Mouse (Mus musculus) embryonic facial prominence, embryonic 10.5 days (tissue): Measurements from ENCODE around the gene Vmn1r128. TPM values are rescaled to one million over a fixed set of nuclear protein-coding genes. Genes with fewer than 3 reads are reported as not detected.
"Not testable (repeated sequence)": the region's sequence is repeated elsewhere in the genome, so short reads cannot be mapped to it uniquely, and the experiment has no call there.

Experiments used
- DNase-seq: peaks from one replicate; pipeline ENCODE4 v3.0.0-alpha.2; 2017; ENCODE audit warnings: low spot score
- H3K27ac ChIP-seq: fragments of 300-500 bp; sonication (generic); replicated peaks from 2 replicates; pipeline ENCODE4 v1.5.1; 2016; ENCODE audit warnings: mild to moderate bottlenecking
- H3K27me3 ChIP-seq: fragments of 300-500 bp; sonication (generic); replicated peaks from 2 replicates; pipeline ENCODE4 v1.6.1; 2016; ENCODE audit warnings: low read depth, mild to moderate bottlenecking; ENCODE audit not compliant: poor library complexity, severe bottlenecking
- H3K36me3 ChIP-seq: fragments of 300-500 bp; sonication (generic); replicated peaks from 2 replicates; pipeline ENCODE4 v1.6.1; 2016; ENCODE audit warnings: mild to moderate bottlenecking, moderate library complexity
- H3K4me1 ChIP-seq: fragments of 300-500 bp; sonication (generic); 2 replicates; pipeline ENCODE4 v1.6.1; 2016
- H3K4me3 ChIP-seq: fragments of 300-500 bp; sonication (generic); 2 replicates; pipeline ENCODE4 v1.5.1; 2016; ENCODE audit warnings: mild to moderate bottlenecking, moderate library complexity
- H3K9me3 ChIP-seq: fragments of 300-500 bp; sonication (generic); 2 replicates; pipeline ENCODE4 v1.6.1; 2016; ENCODE audit warnings: mild to moderate bottlenecking
- WGBS: fragments of 180-500 bp; shearing (Covaris S2); methylation state at CpG from one replicate; pipeline ENCODE4 v1.1.7; 2016; 5-methylcytosine and 5-hydroxymethylcytosine counted together
- polyA plus RNA-seq: library from polyadenylated mRNA; unstranded; fragments of >200 nt; fragmentation: Nextera tagmentation; extraction: Ambion mirVana; gene quantifications from 2 replicates; pipeline ENCODE4 v1.2.1, GENCODE M21; 2016

The Vmn1r128 gene
- polyA plus RNA-seq, result not detected in 2 replicates

DNA sequence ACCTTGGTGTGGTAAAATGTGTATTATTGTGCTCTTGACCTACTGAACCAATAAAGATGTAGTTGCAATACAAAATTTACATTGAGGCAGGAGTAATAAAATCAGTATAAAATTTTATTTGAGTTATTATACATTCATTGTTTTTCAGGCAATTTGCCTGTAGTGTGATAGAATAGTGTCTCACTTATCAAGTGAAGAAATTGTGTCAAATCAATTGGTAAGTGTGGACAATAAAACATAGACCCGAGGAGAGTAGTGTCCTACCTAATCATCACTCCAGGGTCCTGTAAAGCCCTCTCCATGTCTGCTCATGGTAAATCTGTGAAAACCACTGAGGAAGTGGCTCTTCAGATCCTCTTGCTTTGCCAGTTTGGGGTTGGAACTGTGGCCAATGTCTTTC, at the start of gene Vmn1r128:
Gene Vmn1r128, plus strand, starts transcription at position 301 of the 400 bp plus-strand sequence.
- not testable (repeated sequence) for H3K27ac ChIP-seq, H3K36me3 ChIP-seq, DNase-seq, H3K9me3 ChIP-seq, H3K4me1 ChIP-seq, H3K4me3 ChIP-seq, H3K27me3 ChIP-seq
- 73% methylated on average over 1 of the region's 1 CpGs for WGBS

DNA sequence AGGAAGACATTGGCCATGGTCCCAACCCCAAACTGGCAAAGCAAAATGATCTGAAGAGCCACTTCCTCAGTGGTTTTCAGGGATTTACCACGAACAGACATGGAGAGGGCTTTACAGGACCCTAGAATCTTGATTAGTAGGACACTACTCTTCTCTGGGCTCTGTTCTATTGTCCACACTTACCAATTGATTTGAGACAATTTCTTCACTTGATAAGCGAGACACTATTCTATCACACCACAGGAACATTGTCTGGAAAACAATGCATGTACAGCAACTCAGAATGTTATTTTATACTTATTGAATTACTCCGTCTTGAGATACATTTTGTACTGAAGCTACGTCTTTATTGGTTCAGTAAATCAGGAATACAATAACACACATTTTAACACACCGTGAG, 47.8 kb upstream of the Vmn1r128 start, which contains the start of gene Vmn1r126:
Gene Vmn1r126, minus strand, starts transcription at position 101 of the 400 bp plus-strand sequence.
- H3K9me3 ChIP-seq, DNase-seq, H3K4me3 ChIP-seq, H3K36me3 ChIP-seq, H3K27ac ChIP-seq, H3K4me1 ChIP-seq, H3K27me3 ChIP-seq: not testable (repeated sequence)
- WGBS, result no CpG with 5 or more reads among the region's 5 CpGs

DNA sequence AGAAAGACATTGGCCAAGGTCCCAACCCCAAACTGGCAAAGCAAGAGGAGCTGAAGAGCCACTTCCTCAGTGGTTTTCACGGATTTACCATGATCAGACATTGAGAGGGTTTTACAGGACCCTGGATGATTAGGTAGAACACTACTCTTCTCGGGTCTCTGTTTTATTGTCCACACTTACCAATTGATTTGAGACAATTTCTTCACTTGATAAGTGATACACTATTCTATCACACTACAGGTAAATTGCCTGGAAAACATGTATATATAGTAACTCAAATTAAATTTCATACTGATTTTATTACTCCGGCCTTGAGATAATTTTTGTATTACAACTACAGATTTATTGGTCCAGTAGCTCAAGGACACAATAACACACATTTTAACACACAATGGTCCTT, 29.4 kb upstream of the Vmn1r128 start, which contains the start of gene Vmn1r127:
Gene Vmn1r127, minus strand, starts transcription at position 101 of the 400 bp plus-strand sequence.
- not testable (repeated sequence) for H3K27ac ChIP-seq, H3K4me3 ChIP-seq, H3K36me3 ChIP-seq, H3K9me3 ChIP-seq, H3K4me1 ChIP-seq, DNase-seq, H3K27me3 ChIP-seq
- no CpG with 5 or more reads among the region's 3 CpGs for WGBS

DNA sequence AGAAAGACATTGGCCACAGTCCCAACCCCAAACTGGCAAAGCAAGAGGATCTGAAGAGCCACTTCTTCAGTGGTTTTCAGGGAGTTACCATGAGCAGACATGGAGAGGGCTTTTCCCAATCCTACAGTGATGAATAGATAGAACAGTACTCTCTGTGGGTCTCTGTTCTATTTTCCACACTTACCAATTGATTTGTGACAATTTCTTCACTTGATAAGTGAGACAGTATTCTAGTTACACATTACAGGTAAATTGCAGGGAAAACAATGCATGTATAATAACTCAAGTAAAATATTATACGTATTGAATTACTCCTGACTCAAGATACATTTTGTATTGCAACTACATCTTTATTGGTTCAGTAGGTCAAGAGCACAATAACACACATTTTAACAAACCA, 12.0 kb downstream of the Vmn1r128 start, which contains the start of gene Vmn1r129:
Gene Vmn1r129, minus strand, starts transcription at position 101 of the 400 bp plus-strand sequence.
- not testable (repeated sequence) for H3K36me3 ChIP-seq, DNase-seq, H3K4me3 ChIP-seq, H3K4me1 ChIP-seq, H3K27ac ChIP-seq, H3K9me3 ChIP-seq, H3K27me3 ChIP-seq
- WGBS, result no CpG with 5 or more reads among the region's 1 CpGs

Other genes with a start within 250 kb of the Vmn1r128 start
- gene Vmn1r122, start 215.2 kb upstream of the Vmn1r128 start, polyA plus RNA-seq, result not detected in 2 replicates
- gene Vmn1r123, start 187.2 kb upstream of the Vmn1r128 start, polyA plus RNA-seq, result not detected in 2 replicates
- not detected in 2 replicates for gene Gm5157, start 158.9 kb upstream of the Vmn1r128 start, polyA plus RNA-seq
- gene Vmn1r124, start 88.8 kb upstream of the Vmn1r128 start, polyA plus RNA-seq, result not detected in 2 replicates
- gene Vmn1r125, start 77.2 kb upstream of the Vmn1r128 start, polyA plus RNA-seq, result not detected in 2 replicates
- gene Vmn1r126, start 47.9 kb upstream of the Vmn1r128 start, polyA plus RNA-seq, result not detected in 2 replicates
- gene Vmn1r127, start 29.5 kb upstream of the Vmn1r128 start, polyA plus RNA-seq, result not detected in 2 replicates
- not detected in 2 replicates for gene Vmn1r129, start 11.9 kb downstream of the Vmn1r128 start, polyA plus RNA-seq
- not detected in 2 replicates for gene Gm6882, start 83.4 kb downstream of the Vmn1r128 start, polyA plus RNA-seq
- gene Vmn1r130, start 162.4 kb downstream of the Vmn1r128 start, polyA plus RNA-seq, result not detected in 2 replicates
- not detected in 2 replicates for gene Vmn1r131, start 196.7 kb downstream of the Vmn1r128 start, polyA plus RNA-seq